Mouse (Mus musculus): ENCODE data around the gene Spata13.

DNA sequence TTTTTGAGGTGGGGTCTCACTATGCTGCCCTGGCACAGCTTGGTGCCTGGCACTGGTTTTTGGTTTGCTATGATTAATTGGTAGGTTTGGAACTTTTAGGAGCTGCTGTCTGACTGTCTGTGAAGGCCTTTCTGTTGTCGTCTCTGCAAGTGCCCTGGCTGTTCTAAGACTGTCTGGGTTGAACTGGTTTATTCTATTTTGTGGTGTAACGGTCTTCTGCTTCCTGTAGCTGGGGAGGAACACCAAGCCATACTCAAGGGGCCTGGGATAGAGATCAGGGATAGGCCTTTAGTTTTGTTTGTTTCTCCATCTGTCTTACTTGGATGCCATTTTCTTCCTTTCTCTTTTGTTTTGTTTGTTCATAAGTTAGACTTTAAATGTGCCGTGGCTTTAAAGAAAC lies 88.1 kb downstream of the Spata13 start:
- TF ChIP-seq POLR2A (IDR thresholded peaks at IDR 0.05; ENCODE audit: insufficient read length, low read depth) (no peak), E2F4 (IDR thresholded peaks at IDR 0.05; ENCODE audit: insufficient read depth) (no peak), MYOD1 (IDR thresholded peaks at IDR 0.05; ENCODE audit: control insufficient read depth in 1 of 3, insufficient read length in 2 of 3, low read depth in 2 of 3) (no peak)
